Mouse (Mus musculus) intestine, embryonic 16.5 days (tissue): Measurements from ENCODE around the gene Met. TPM values are rescaled to one million over a fixed set of nuclear protein-coding genes. Genes with fewer than 3 reads are reported as not detected.

Experiments
- ATAC-seq: fragments of 200-750 bp; cut with Nextera tagmentation; 2 replicates; pipeline ENCODE4 v1.8.0; 2017; ENCODE audit warnings: moderate TSS enrichment, moderate library complexity
- H3K27ac ChIP-seq: fragments of 300-500 bp; sonication (generic); 2 replicates; pipeline ENCODE4 v1.5.1; 2014; ENCODE audit warnings: mild to moderate bottlenecking, low read length
- H3K27me3 ChIP-seq: fragments of 300-500 bp; sonication (generic); replicated peaks from 2 replicates; pipeline ENCODE4 v1.6.1; 2014; ENCODE audit warnings: low read length, control low read depth, mixed read lengths; ENCODE audit not compliant: control insufficient read depth, insufficient read depth
- H3K36me3 ChIP-seq: fragments of 300-500 bp; sonication (generic); 2 replicates; pipeline ENCODE4 v1.6.1; 2014; ENCODE audit warnings: low read length, control low read depth; ENCODE audit not compliant: control insufficient read depth, insufficient read depth
- H3K4me1 ChIP-seq: fragments of 300-500 bp; sonication (generic); 2 replicates; pipeline ENCODE4 v1.6.1; 2014; ENCODE audit warnings: low read length, control low read depth, mixed read lengths; ENCODE audit not compliant: control insufficient read depth, insufficient read depth
- H3K4me2 ChIP-seq: fragments of 300-500 bp; sonication (generic); 2 replicates; pipeline ENCODE4 v1.6.1; 2014; ENCODE audit warnings: low read depth, low read length, control low read depth
- H3K4me3 ChIP-seq: fragments of 300-500 bp; sonication (generic); 2 replicates; pipeline ENCODE4 v1.5.1; 2014; ENCODE audit warnings: mild to moderate bottlenecking, low read length
- H3K9ac ChIP-seq: fragments of 300-500 bp; sonication (generic); 2 replicates; pipeline ENCODE4 v1.6.1; 2014; ENCODE audit warnings: low read depth, low read length
- H3K9me3 ChIP-seq: fragments of 300-500 bp; sonication (generic); 2 replicates; pipeline ENCODE4 v1.6.1; 2016; ENCODE audit warnings: low read length, control low read depth; ENCODE audit not compliant: control insufficient read depth
- WGBS: fragments of 180-500 bp; shearing (Covaris S2); extraction: QIAGEN DNeasy Blood & Tissue Kit; methylation state at CpG from one replicate; pipeline ENCODE4 v1.1.7; 2014; 5-methylcytosine and 5-hydroxymethylcytosine counted together
- polyA plus RNA-seq: library from polyadenylated mRNA; unstranded; fragments of >200 nt; fragmentation: Nextera tagmentation; extraction: Ambion mirVana; gene quantifications from 2 replicates; pipeline ENCODE4 v1.2.1, GENCODE M21; 2015

Gene Met
- 10.5 and 14.1 TPM in 2 replicates for polyA plus RNA-seq

DNA sequence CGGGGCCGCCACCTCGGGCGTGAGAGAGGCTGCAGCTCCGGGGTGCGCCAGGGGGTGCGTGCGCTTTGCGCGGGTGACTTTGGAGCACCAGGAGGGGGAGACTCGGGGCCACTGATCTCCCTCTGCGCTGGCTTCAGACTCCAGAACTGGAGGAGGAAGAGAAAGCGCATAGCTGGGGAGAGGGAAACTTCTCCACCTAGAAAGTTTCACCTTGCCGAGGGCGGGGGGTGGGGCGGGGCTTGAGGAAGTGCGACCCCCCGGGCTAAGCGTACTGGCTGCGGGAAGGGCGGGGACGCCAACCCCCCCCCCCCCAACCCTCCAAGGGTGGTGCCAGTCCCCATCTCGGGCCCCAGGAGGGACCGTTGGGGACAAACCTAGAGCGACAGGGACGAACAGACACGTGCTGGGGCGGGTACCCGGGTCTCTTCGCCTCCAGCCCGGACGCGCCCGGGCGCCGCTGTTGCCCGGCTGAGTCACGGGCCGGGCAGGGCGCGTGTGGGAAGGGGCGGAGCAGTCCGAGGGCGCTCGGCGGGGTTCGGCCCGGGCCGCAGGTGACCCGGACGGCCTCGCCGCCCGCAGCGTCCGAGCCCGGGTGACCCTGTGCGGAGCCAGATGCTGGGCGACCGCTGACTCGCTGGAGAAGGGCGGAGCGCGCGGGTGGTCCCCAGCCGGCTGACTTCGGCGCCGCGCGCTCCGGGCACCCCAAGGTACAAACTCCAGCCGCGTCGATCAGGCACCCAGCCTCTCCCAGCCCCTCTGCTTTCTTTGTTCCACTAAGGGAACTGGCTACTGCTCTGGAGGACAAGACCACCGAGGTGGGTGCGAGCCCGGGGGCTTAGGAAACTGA, at the start of gene Met:
Gene Met (plus strand): TSS at position 367 of the 847 bp plus-strand sequence.
- peak within 1 kb of the TSS; percentile 81 for H3K9ac ChIP-seq
- ATAC-seq, result peak; percentile 95
- H3K4me1 ChIP-seq, result peaks cover 18% of the 10 kb centered on the region; the same call in 1 of the 2 replicates
- peak within 1 kb of the TSS; percentile 88 for H3K27ac ChIP-seq
- no peaks in the 10 kb centered on the region for H3K9me3 ChIP-seq
- H3K27me3 ChIP-seq, result no peaks in the 10 kb centered on the region
- no peaks in the 10 kb centered on the region for H3K36me3 ChIP-seq
- H3K4me3 ChIP-seq, result peak within 1 kb of the TSS; percentile 76
- WGBS, result under 1% methylated on average over 75 of the region's 78 CpGs
- H3K4me2 ChIP-seq, result peak within 1 kb of the TSS; percentile 94

DNA sequence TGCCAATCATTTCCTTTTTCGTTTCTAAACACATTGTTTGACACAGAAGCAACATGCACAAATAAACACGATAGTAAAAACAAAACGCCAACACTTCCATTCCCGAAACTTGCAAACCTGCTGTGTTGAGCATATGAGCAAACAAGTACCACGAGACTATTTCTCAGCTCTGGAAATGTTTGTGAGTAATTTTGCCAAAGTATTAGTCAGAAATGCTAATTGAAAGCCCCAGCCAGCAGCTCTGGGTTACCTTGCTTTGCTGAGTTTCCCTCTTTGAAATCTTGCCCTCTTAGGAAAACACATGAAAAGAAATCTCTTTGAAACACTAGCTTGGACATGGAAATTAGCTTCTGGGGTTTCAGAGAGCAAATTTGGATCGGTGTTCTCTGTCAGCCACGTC, 45.4 kb upstream of the Met start:
- no peaks in the 10 kb centered on the region for H3K27me3 ChIP-seq
- H3K4me2 ChIP-seq, result no peak overlapping the region
- H3K4me1 ChIP-seq, result no peaks in the 10 kb centered on the region
- no peak overlapping the region for H3K27ac ChIP-seq
- no peaks in the 10 kb centered on the region for H3K9me3 ChIP-seq
- H3K9ac ChIP-seq, result no peak overlapping the region
- H3K4me3 ChIP-seq, result no peak overlapping the region
- 79% methylated on average over 7 of the region's 7 CpGs for WGBS
- ATAC-seq, result no peak
- H3K36me3 ChIP-seq, result no peaks in the 10 kb centered on the region

DNA sequence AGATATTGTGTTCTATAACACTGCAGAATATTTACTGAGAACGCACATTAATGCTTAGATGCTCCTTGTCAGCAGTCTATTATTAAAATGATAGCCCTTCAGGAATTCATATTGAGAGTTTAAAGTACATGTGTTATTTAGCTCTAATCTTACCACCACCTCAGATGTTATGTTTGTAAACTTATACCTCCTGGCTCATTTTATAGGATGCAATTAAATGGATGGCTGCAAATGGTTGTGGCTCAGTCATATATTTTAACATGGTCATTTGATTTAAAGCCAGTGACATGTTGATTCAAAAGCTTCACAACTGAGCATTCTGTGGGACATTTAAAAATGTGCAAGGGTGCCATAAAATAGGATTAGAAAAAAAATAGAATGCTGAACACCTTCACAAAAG, 41.2 kb upstream of the Met start:
- no peak overlapping the region for H3K27ac ChIP-seq
- H3K27me3 ChIP-seq, result no peaks in the 10 kb centered on the region
- ATAC-seq, result no peak
- H3K4me2 ChIP-seq, result no peak overlapping the region
- no peaks in the 10 kb centered on the region for H3K9me3 ChIP-seq
- H3K9ac ChIP-seq, result no peak overlapping the region
- H3K4me3 ChIP-seq, result no peak overlapping the region
- no peaks in the 10 kb centered on the region for H3K4me1 ChIP-seq
- WGBS, result 92% methylated on average over 1 of the region's 1 CpGs
- H3K36me3 ChIP-seq, result no peaks in the 10 kb centered on the region

DNA sequence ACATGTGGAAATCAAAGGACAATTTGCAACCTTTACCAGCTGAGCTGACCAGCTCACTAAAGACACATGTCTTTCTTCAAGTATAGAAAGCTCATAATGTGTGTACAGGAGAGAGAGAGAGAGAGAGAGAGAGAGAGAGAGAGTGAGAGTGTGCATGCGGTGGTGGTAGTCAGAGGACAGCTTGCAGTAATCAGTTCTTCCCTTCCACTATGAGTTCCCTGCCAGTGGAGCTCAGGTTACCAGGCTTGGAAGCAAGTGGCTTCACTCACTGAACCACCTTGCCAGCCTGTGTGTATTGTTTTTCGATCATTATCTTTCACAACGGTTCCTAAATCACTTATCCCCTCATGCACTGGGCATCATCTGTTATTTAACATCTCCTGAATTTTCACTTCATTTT, 34.6 kb upstream of the Met start:
- Histone ChIP-seq H3K27me3 (no peaks in the 10 kb centered on the region), H3K4me2 (no peak overlapping the region), H3K36me3 (no peaks in the 10 kb centered on the region), H3K4me3 (no peak overlapping the region), H3K9me3 (no peaks in the 10 kb centered on the region), H3K27ac (no peak overlapping the region), H3K9ac (no peak overlapping the region), H3K4me1 (no peaks in the 10 kb centered on the region)
- no peak for ATAC-seq
- WGBS, result 70% methylated on average over 3 of the region's 3 CpGs

DNA sequence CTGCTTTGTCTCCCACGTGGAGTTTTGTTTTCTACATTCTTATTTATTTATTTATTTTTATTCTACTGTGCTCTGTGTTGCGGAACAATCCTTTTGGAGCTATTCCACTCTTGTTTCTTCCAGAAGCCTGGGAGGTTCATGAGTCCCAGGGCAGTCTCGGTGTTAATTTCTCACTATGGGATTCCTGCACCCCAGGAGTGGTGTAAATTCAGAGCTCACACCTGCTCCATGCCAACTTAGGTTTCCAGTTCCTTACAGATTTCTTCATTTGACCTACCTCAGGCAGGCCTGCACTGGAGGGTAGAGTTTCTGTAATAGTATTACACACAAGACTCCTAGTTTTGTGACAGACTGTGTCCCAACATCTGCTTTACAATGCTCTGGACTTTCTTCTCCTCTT, 34.0 kb upstream of the Met start:
- Histone ChIP-seq H3K36me3 (no peaks in the 10 kb centered on the region), H3K27ac (no peak overlapping the region), H3K4me1 (no peaks in the 10 kb centered on the region), H3K4me2 (no peak overlapping the region), H3K4me3 (no peak overlapping the region), H3K9me3 (no peaks in the 10 kb centered on the region), H3K9ac (no peak overlapping the region), H3K27me3 (no peaks in the 10 kb centered on the region)
- no peak for ATAC-seq
- 79% methylated on average over 3 of the region's 3 CpGs for WGBS

DNA sequence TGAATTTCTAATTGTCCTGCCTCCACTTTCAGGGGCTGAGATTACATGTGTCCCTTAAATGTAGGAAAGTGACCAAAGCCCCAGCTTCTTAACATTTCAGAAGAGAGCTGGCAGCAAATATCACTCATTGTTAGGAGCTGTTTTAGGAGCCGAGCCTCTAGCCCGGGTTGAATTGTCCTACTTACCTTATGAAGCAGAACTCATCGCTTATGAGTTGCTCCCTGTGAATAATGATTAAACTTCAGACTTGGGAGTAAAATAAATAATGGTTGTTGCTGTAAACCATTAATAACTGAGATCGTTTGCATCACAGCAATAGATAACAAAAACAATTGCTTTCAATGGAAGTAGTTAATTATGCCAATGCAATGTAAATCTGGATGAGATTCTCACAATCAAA, 20.3 kb upstream of the Met start:
- 83% methylated on average over 4 of the region's 4 CpGs for WGBS
- no peak for ATAC-seq
- H3K4me3 ChIP-seq, result no peak overlapping the region
- no peaks in the 10 kb centered on the region for H3K9me3 ChIP-seq
- no peaks in the 10 kb centered on the region for H3K4me1 ChIP-seq
- H3K27ac ChIP-seq, result no peak overlapping the region
- H3K27me3 ChIP-seq, result no peaks in the 10 kb centered on the region
- no peak overlapping the region for H3K4me2 ChIP-seq
- H3K36me3 ChIP-seq, result no peaks in the 10 kb centered on the region
- no peak overlapping the region for H3K9ac ChIP-seq

DNA sequence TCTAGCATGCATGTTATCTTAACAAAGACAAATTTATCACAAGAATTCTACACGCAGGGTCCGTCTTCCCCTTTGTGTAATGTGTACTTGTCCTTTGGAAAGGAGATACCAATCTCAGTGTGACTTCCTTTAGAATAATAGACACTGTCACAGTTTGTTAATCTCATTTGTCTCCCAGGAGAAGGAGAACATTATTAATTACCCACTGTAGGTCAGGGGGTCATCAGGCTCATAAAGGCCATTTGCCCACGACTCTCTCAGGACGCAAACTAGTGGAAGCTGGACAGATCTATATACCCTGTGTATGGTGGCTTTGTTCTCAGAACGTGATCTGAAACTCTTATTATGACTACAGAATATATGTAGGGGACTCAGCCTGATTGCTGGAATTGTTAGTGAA, 12.3 kb upstream of the Met start:
- 41% methylated on average over 5 of the region's 5 CpGs for WGBS
- H3K27me3 ChIP-seq, result no peaks in the 10 kb centered on the region
- no peaks in the 10 kb centered on the region for H3K9me3 ChIP-seq
- no peak overlapping the region for H3K27ac ChIP-seq
- no peak overlapping the region for H3K9ac ChIP-seq
- no peak overlapping the region for H3K4me2 ChIP-seq
- H3K4me3 ChIP-seq, result no peak overlapping the region
- no peak for ATAC-seq
- no peaks in the 10 kb centered on the region for H3K4me1 ChIP-seq
- no peaks in the 10 kb centered on the region for H3K36me3 ChIP-seq

DNA sequence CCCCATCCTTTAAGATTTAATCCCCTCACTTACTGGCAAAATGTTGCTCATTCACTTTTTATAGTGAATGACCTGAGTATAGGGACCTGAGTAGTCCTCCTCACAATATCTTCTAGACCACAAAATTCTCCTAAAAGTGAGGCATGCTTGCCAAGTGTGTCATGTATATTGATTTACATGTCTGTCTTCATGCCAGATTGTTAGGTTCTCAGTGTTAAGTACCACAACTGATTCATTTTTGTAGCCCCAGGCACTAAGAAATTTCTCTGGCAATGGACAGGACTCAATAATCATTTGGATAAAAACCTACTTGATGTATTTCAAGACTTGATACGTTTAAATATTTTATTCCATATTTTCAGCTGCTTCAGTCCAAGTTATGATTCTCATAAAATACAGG, 8.5 kb upstream of the Met start:
- Histone ChIP-seq H3K9ac (no peak overlapping the region), H3K4me1 (no peaks in the 10 kb centered on the region), H3K36me3 (no peaks in the 10 kb centered on the region), H3K4me2 (no peak overlapping the region), H3K9me3 (no peaks in the 10 kb centered on the region), H3K27me3 (no peaks in the 10 kb centered on the region), H3K4me3 (no peak overlapping the region), H3K27ac (no peak overlapping the region)
- no peak for ATAC-seq
- 86% methylated on average over 1 of the region's 1 CpGs for WGBS

DNA sequence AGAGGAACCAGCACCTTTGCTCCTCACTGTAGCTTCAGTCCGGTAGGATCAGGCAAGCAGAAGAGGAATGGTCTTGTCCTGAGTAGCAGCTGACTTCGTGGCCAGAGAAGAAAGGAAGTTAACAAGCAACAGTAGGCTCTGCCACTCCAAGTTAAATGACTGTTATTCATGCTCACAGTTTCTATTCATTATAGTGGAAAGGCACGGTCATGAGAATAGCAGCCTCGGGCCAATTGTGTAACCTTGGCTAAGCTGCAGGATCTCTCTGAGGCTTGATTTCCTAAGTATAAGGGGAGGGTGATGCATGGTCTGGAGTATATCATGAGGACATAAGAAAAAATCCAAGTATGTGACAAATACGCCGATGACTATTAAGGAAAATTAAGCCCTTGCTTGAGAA, 4.0 kb upstream of the Met start:
- 67% methylated on average over 6 of the region's 6 CpGs for WGBS
- Histone ChIP-seq H3K27me3 (no peaks in the 10 kb centered on the region), H3K4me1 (peaks cover 2% of the 10 kb centered on the region; the same call in 1 of the 2 replicates), H3K9me3 (no peaks in the 10 kb centered on the region), H3K4me3 (no peak overlapping the region), H3K36me3 (no peaks in the 10 kb centered on the region), H3K4me2 (no peak overlapping the region), H3K27ac (no peak overlapping the region), H3K9ac (no peak overlapping the region)
- ATAC-seq, result no peak

DNA sequence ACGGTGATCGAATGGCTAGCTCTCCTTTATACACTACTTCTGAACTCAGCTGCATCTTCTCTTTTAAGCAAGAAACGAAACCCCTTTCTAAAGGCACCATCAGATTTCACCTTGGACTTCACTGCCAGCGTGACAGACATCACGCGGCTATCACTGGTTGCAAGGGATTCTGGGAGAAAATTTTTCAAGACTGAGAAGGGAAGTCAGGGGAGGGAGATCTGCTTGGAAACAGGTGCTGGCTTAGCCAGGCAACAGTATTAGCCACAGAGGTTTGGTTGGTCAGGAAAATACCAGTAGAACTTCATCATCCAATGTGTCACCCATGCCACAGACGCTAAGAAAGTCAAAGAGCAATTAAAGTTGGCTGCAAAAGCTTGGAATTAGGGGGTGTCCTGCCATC, 2.2 kb upstream of the Met start:
- Histone ChIP-seq H3K36me3 (no peaks in the 10 kb centered on the region), H3K4me3 (no peak overlapping the region), H3K27ac (no peak overlapping the region), H3K27me3 (no peaks in the 10 kb centered on the region), H3K9ac (no peak overlapping the region), H3K4me1 (peaks cover 15% of the 10 kb centered on the region; the same call in 1 of the 2 replicates), H3K4me2 (no peak overlapping the region), H3K9me3 (no peaks in the 10 kb centered on the region)
- WGBS, result 78% methylated on average over 7 of the region's 7 CpGs
- no peak for ATAC-seq
